8 mouse cellular contexts compared by ENCODE assay signal in genomic region chr13:38151069-38151588, GRCm38 (mm10). TPM values are rescaled to one million over a fixed set of nuclear protein-coding genes. Genes with fewer than 3 reads are reported as not detected.
DNase-seq lines count a peak whose midpoint lies in the region; ATAC-seq lines count a peak whose summit lies in the region.

Gene Dsp, plus strand, starts transcription at chr13:38151294.

- H3K4me3 ChIP-seq in heart, embryonic 10.5 days = peak within 1 kb of the TSS; percentile 81
- H3K4me3 ChIP-seq in lung, embryonic 15.5 days = peak within 1 kb of the TSS; percentile 47

- H3K4me2 ChIP-seq in lung, embryonic 15.5 days = peak within 1 kb of the TSS; percentile 83

- no peaks in the 10 kb centered on the region for H3K36me3 ChIP-seq in heart, embryonic 10.5 days
- H3K36me3 ChIP-seq in lung, embryonic 15.5 days = no peaks in the 10 kb centered on the region

- peaks cover 26% of the 10 kb centered on the region for H3K27me3 ChIP-seq in heart, embryonic 10.5 days (ENCODE audit: insufficient read depth, poor library complexity, severe bottlenecking)
- peaks cover 56% of the 10 kb centered on the region for H3K27me3 ChIP-seq in lung, embryonic 15.5 days

- DNase-seq in layer of hippocampus, postnatal 10 days (ENCODE audit: low spot score in 2 of 2) = peak; percentile 19 to 42
- no peak for DNase-seq in layer of hippocampus, adult 11-12 months (ENCODE audit: low spot score)
- peak; percentile 59 for DNase-seq in embryo, embryonic 10.5 days (ENCODE audit: low spot score)
- DNase-seq in heart, embryonic 10.5 days (ENCODE audit: low spot score) = peak; percentile 86
- DNase-seq in kidney, adult 8-10 months = peak; percentile 46 to 61
- peak; percentile 39 for DNase-seq in ovary, postnatal 10 days (ENCODE audit: low spot score)
- DNase-seq in urinary bladder, postnatal 25 days (ENCODE audit: low spot score) = peak; percentile 61

- H3K9me3 ChIP-seq in heart, embryonic 10.5 days = no peaks in the 10 kb centered on the region
- H3K9me3 ChIP-seq in lung, embryonic 15.5 days = no peaks in the 10 kb centered on the region

- peaks cover 72% of the 10 kb centered on the region for H3K4me1 ChIP-seq in heart, embryonic 10.5 days
- peaks cover 15% of the 10 kb centered on the region for H3K4me1 ChIP-seq in lung, embryonic 15.5 days

- H3K9ac ChIP-seq in lung, embryonic 15.5 days = peak within 1 kb of the TSS; percentile 48

- peak within 1 kb of the TSS; percentile 96 for H3K27ac ChIP-seq in heart, embryonic 10.5 days
- H3K27ac ChIP-seq in lung, embryonic 15.5 days = peak within 1 kb of the TSS; percentile 84

- WGBS in heart, embryonic 10.5 days = under 1% methylated on average over 57 of the region's 58 CpGs
- WGBS in lung, embryonic 15.5 days = under 1% methylated on average over 55 of the region's 58 CpGs

- ATAC-seq in lung, embryonic 15.5 days (ENCODE audit: borderline replicate concordance, extremely low read depth, low FRiP score, low TSS enrichment) = peak; percentile 71

RNA-seq across cellular contexts. Expression of gene Dsp, which starts in this region (rescaled TPM):
- total RNA-seq in layer of hippocampus, postnatal 10 days (2021) = 1 to 10 TPM; 3.9 to 5.0 TPM
- polyA plus RNA-seq in heart, embryonic 10.5 days (2016; fragmentation: Nextera tagmentation; extraction: Ambion mirVana) = 27.1 and 35.3 TPM in 2 replicates
- polyA plus RNA-seq in lung, embryonic 15.5 days (2015; fragmentation: Nextera tagmentation; extraction: Ambion mirVana) = 6.3 and 7.9 TPM in 2 replicates
